ENCODE assay signal across 17 mouse cellular contexts in genomic region chr7:76049342-76049741, GRCm38 (mm10).
"Had no signal": no experiment of that assay in that cellular context is flagged by ENCODE, and none has a peak within 500 bp of the region (broad histone marks: within the 10 kb centered on the region; RNA-seq: fewer than 3 reads in every experiment).

No protein-coding gene starts in this region.

- H3K9ac ChIP-seq: liver, postnatal 0 days; lung, embryonic 15.5 days; midbrain, embryonic 12.5 days; neural tube, embryonic 12.5 days; stomach, embryonic 15.5 days had no signal

- H3K4me2 ChIP-seq: lung, embryonic 15.5 days; midbrain, embryonic 12.5 days; neural tube, embryonic 12.5 days; stomach, embryonic 15.5 days had no signal

- ATAC-seq: liver, postnatal 0 days; lung, postnatal 0 days had no signal

- H3K27me3 ChIP-seq: lung, embryonic 15.5 days; midbrain, embryonic 12.5 days; neural tube, embryonic 12.5 days; stomach, embryonic 15.5 days had no signal

- H3K9me3 ChIP-seq: lung, embryonic 15.5 days; midbrain, embryonic 10.5 days; midbrain, embryonic 12.5 days; neural tube, embryonic 12.5 days; stomach, embryonic 15.5 days had no signal

- DNase-seq: liver, postnatal 0 days; lung, adult 2 months; lung, postnatal 14 days; lung, postnatal 36 days; midbrain, embryonic 14.5 days; right cerebral cortex, postnatal 14 days; thymus, adult 2 months; thymus, postnatal 14 days; thymus, postnatal 36 days had no signal

- H3K4me1 ChIP-seq: lung, embryonic 15.5 days; midbrain, embryonic 10.5 days; midbrain, embryonic 12.5 days; neural tube, embryonic 12.5 days; stomach, embryonic 15.5 days had no signal

- H3K36me3 ChIP-seq: lung, embryonic 15.5 days; midbrain, embryonic 10.5 days; midbrain, embryonic 12.5 days; neural tube, embryonic 12.5 days; stomach, embryonic 15.5 days had no signal

- H3K4me3 ChIP-seq: lung, embryonic 15.5 days; midbrain, embryonic 10.5 days; midbrain, embryonic 12.5 days; neural tube, embryonic 12.5 days; stomach, embryonic 15.5 days had no signal

- H3K27ac ChIP-seq: lung, embryonic 15.5 days; macrophage; midbrain, embryonic 10.5 days; midbrain, embryonic 12.5 days; neural tube, embryonic 12.5 days; stomach, embryonic 15.5 days; stomach, postnatal 0 days had no signal
